Mouse (Mus musculus): ENCODE data around the gene Cptp. TPM values are rescaled to one million over a fixed set of nuclear protein-coding genes. Genes with fewer than 3 reads are reported as not detected.

The Cptp gene
- polyA plus RNA-seq, 1 experiment from 2014 or later, result 29.1 TPM

DNA sequence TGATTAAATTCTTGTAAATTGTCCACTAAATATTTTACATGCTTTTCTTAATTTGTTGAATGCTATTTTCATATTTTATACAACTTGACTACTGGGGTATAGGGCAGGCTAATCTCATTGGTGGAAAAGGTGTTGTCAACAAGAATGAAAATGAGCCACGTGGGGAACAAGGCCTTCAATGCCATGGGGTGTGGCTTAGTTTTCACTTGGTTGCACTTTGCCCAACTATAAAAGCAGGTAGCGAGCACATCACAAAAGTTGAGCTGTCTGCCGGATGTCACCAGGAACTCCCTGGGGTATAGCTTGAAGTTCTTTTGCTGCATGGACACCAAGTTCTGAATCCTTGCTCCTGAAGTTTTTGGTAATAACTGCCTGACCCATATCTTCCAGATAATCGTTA lies 51.7 kb downstream of the Cptp start:
- no peaks in the 10 kb centered on the region for H3K9me3 ChIP-seq
- no peak overlapping the region for H3K4me2 ChIP-seq
- H3K36me3 ChIP-seq, result peaks cover 74% of the 10 kb centered on the region
- peaks cover 22% of the 10 kb centered on the region for H3K4me1 ChIP-seq (replicated peaks)
- no peak overlapping the region for H3K27ac ChIP-seq (replicated peaks)
- H3K4me3 ChIP-seq, result no peak overlapping the region
- WGBS, result 73% methylated on average over 4 of the region's 4 CpGs
- ATAC-seq (ENCODE audit: low FRiP score, low read depth), result no peak
- no peaks in the 10 kb centered on the region for H3K27me3 ChIP-seq
- no peak overlapping the region for H3K9ac ChIP-seq

Small RNAs within 50 kb of the gene (microRNA-seq; reads per million reads assigned to microRNA genes)
- gene Gm22991, result not detected

Other genes with a start within 250 kb of the Cptp start
- 49.3 and 53.0 TPM in 2 replicates for gene Cdk11b, start 244.6 kb downstream of the Cptp start, polyA plus RNA-seq (2015; fragmentation: Nextera tagmentation; extraction: Ambion mirVana)
- not detected in 2 replicates for gene Gm10563, start 224.0 kb downstream of the Cptp start, polyA plus RNA-seq (2015; fragmentation: Nextera tagmentation; extraction: Ambion mirVana)
- gene Mmp23, start 216.1 kb downstream of the Cptp start, polyA plus RNA-seq (2015; fragmentation: Nextera tagmentation; extraction: Ambion mirVana), result 4.7 and 6.5 TPM in 2 replicates
- 50.6 and 62.2 TPM in 2 replicates for gene Mib2, start 200.2 kb downstream of the Cptp start, polyA plus RNA-seq (2015; fragmentation: Nextera tagmentation; extraction: Ambion mirVana)
- 17.2 and 20.6 TPM in 2 replicates for gene Fndc10, start 175.1 kb downstream of the Cptp start, polyA plus RNA-seq (2015; fragmentation: Nextera tagmentation; extraction: Ambion mirVana)
- gene Ssu72, start 164.6 kb downstream of the Cptp start, polyA plus RNA-seq (2015; fragmentation: Nextera tagmentation; extraction: Ambion mirVana), result 160 and 166 TPM in 2 replicates
- gene Tmem240, start 134.6 kb downstream of the Cptp start, polyA plus RNA-seq (2015; fragmentation: Nextera tagmentation; extraction: Ambion mirVana), result 23.8 and 27.0 TPM in 2 replicates
- 92.0 and 99.4 TPM in 2 replicates for gene Atad3a, start 108.3 kb downstream of the Cptp start, polyA plus RNA-seq (2015; fragmentation: Nextera tagmentation; extraction: Ambion mirVana)
- 32.2 and 33.7 TPM in 2 replicates for gene Vwa1, start 94.7 kb downstream of the Cptp start, polyA plus RNA-seq (2015; fragmentation: Nextera tagmentation; extraction: Ambion mirVana)
- gene Tmem88b, start 83.6 kb downstream of the Cptp start, polyA plus RNA-seq (2015; fragmentation: Nextera tagmentation; extraction: Ambion mirVana), result 0.98 and 1.2 TPM in 2 replicates
- gene Ankrd65, start 79.0 kb downstream of the Cptp start, polyA plus RNA-seq (2015; fragmentation: Nextera tagmentation; extraction: Ambion mirVana), result not detected in 2 replicates
- gene Mrpl20, start 66.6 kb downstream of the Cptp start, polyA plus RNA-seq (2015; fragmentation: Nextera tagmentation; extraction: Ambion mirVana), result 248 and 265 TPM in 2 replicates
- gene Ccnl2, start 57.0 kb downstream of the Cptp start, polyA plus RNA-seq (2015; fragmentation: Nextera tagmentation; extraction: Ambion mirVana), result 134 and 137 TPM in 2 replicates
- gene Aurkaip1, start 38.2 kb downstream of the Cptp start, polyA plus RNA-seq (2015; fragmentation: Nextera tagmentation; extraction: Ambion mirVana), result 129 TPM in 2 replicates
- 32.5 and 32.7 TPM in 2 replicates for gene Mxra8, start 29.8 kb downstream of the Cptp start, polyA plus RNA-seq (2015; fragmentation: Nextera tagmentation; extraction: Ambion mirVana)
- gene Dvl1, start 22.0 kb downstream of the Cptp start, polyA plus RNA-seq (2015; fragmentation: Nextera tagmentation; extraction: Ambion mirVana), result 30.8 and 32.8 TPM in 2 replicates
- 0.43 and 0.54 TPM in 2 replicates for gene Tas1r3, start 6.1 kb downstream of the Cptp start, polyA plus RNA-seq (2015; fragmentation: Nextera tagmentation; extraction: Ambion mirVana)
- 71.6 and 78.6 TPM in 2 replicates for gene Ints11, start 106 bp upstream of the Cptp start, polyA plus RNA-seq (2015; fragmentation: Nextera tagmentation; extraction: Ambion mirVana)
- 58.5 and 62.9 TPM in 2 replicates for gene Pusl1, start 22.3 kb upstream of the Cptp start, polyA plus RNA-seq (2015; fragmentation: Nextera tagmentation; extraction: Ambion mirVana)
- gene Acap3, start 22.4 kb upstream of the Cptp start, polyA plus RNA-seq (2015; fragmentation: Nextera tagmentation; extraction: Ambion mirVana), result 68.8 and 74.6 TPM in 2 replicates
- 104 and 115 TPM in 2 replicates for gene Ube2j2, start 74.4 kb upstream of the Cptp start, polyA plus RNA-seq (2015; fragmentation: Nextera tagmentation; extraction: Ambion mirVana)
- gene C1qtnf12, start 92.9 kb upstream of the Cptp start, polyA plus RNA-seq (2015; fragmentation: Nextera tagmentation; extraction: Ambion mirVana), result 13.4 and 16.6 TPM in 2 replicates
- gene B3galt6, start 123.2 kb upstream of the Cptp start, polyA plus RNA-seq (2015; fragmentation: Nextera tagmentation; extraction: Ambion mirVana), result 33.1 and 35.9 TPM in 2 replicates
- gene Sdf4, start 123.4 kb upstream of the Cptp start, polyA plus RNA-seq (2015; fragmentation: Nextera tagmentation; extraction: Ambion mirVana), result 114 and 120 TPM in 2 replicates
- 0.64 and 0.73 TPM in 2 replicates for gene Tnfrsf4, start 144.4 kb upstream of the Cptp start, polyA plus RNA-seq (2015; fragmentation: Nextera tagmentation; extraction: Ambion mirVana)
- gene Tnfrsf18, start 156.7 kb upstream of the Cptp start, polyA plus RNA-seq (2015; fragmentation: Nextera tagmentation; extraction: Ambion mirVana), result 1.9 and 2.1 TPM in 2 replicates
- gene Ttll10, start 190.0 kb upstream of the Cptp start, polyA plus RNA-seq (2015; fragmentation: Nextera tagmentation; extraction: Ambion mirVana), result not detected in 2 replicates
- 30.0 and 32.6 TPM in 2 replicates for gene 9430015G10Rik, start 240.5 kb upstream of the Cptp start, polyA plus RNA-seq (2015; fragmentation: Nextera tagmentation; extraction: Ambion mirVana)